In genomic region chr7:29880056-29880455, GRCm38 (mm10) we compare ENCODE assay signal across 1 mouse cellular context.
TF ChIP-seq lines count a peak whose summit lies in the region.

No protein-coding gene starts in this region.

TF ChIP-seq in CH12.LX, 34 proteins besides CTCF, POLR2A, EP300 and RAD21 (continued from another document):
- TF ChIP-seq TBP (conservative IDR thresholded peaks at IDR 0.05; ENCODE audit: low read depth, low read length) (no peak), UBTF (IDR thresholded peaks at IDR 0.05; ENCODE audit: low read depth, low read length) (no peak), MAZ (IDR thresholded peaks at IDR 0.05; ENCODE audit: low read depth, low read length) (no peak), JUND (conservative IDR thresholded peaks at IDR 0.05; ENCODE audit: low read depth, low read length) (no peak)
